Mouse (Mus musculus): ENCODE data around the gene Cwc15.

Gene Cwc15

GRCm38 (mm10) chr9:14548366-14548761, 47.9 kb downstream of the Cwc15 start:
- no peak for DNase-seq

- DNase-seq, result no peak
Observed at GRCm38 (mm10) chr9:14558332-14558731, 57.9 kb downstream of the Cwc15 start.

GRCm38 (mm10) chr9:14559430-14559829, 59.0 kb downstream of the Cwc15 start:
- DNase-seq, result peak; percentile 17

GRCm38 (mm10) chr9:14559996-14560395, 59.6 kb downstream of the Cwc15 start:
- DNase-seq, result no peak
